Mouse (Mus musculus) megakaryocyte, embryonic 14.5 days (primary cell): ENCODE measurements around the gene Kifc5b. TPM values are rescaled to one million over a fixed set of nuclear protein-coding genes. Genes with fewer than 3 reads are reported as not detected.
A peak's percentile ranks its signal among the peaks of the same experiment; 100 is the strongest.
"Not testable (repeated sequence)": the region's sequence is repeated elsewhere in the genome, so short reads cannot be mapped to it uniquely, and the experiment has no call there.

Source experiments
- H3K27me3 ChIP-seq: replicated peaks from 2 replicates; pipeline ENCODE3; 2012; ENCODE audit warnings: inconsistent platforms
- H3K36me3 ChIP-seq: replicated peaks from 2 replicates; pipeline ENCODE3; 2012; ENCODE audit warnings: low read length, inconsistent platforms, mixed read lengths
- H3K4me1 ChIP-seq: 2 replicates; pipeline ENCODE4 v1.6.1; 2012; ENCODE audit warnings: inconsistent platforms
- H3K4me3 ChIP-seq: replicated peaks from 2 replicates; pipeline ENCODE3; 2012; ENCODE audit warnings: moderate library complexity, mild to moderate bottlenecking, inconsistent platforms
- H3K9me3 ChIP-seq: 2 replicates; pipeline ENCODE4 v1.6.1; 2012; ENCODE audit warnings: inconsistent platforms
- FLI1 ChIP-seq: IDR thresholded peaks from 2 replicates; pipeline ENCODE4 v1.6.1; 2012; ENCODE audit warnings: low read length, inconsistent platforms, mixed read lengths
- GATA1 ChIP-seq: IDR thresholded peaks from 3 replicates; pipeline ENCODE4 v1.6.1; 2012; ENCODE audit warnings: mixed read lengths, low read length, inconsistent platforms, borderline replicate concordance
- polyA plus RNA-seq: library from polyadenylated mRNA; stranded (reverse); fragments of >175 nt; gene quantifications from 2 replicates; pipeline ENCODE4 v1.2.3, GENCODE M21; 2012; ENCODE audit warnings: low replicate concordance; ENCODE audit not compliant: insufficient read depth

Kifc5b gene
- polyA plus RNA-seq, 1 experiment: 12.1 TPM

DNA sequence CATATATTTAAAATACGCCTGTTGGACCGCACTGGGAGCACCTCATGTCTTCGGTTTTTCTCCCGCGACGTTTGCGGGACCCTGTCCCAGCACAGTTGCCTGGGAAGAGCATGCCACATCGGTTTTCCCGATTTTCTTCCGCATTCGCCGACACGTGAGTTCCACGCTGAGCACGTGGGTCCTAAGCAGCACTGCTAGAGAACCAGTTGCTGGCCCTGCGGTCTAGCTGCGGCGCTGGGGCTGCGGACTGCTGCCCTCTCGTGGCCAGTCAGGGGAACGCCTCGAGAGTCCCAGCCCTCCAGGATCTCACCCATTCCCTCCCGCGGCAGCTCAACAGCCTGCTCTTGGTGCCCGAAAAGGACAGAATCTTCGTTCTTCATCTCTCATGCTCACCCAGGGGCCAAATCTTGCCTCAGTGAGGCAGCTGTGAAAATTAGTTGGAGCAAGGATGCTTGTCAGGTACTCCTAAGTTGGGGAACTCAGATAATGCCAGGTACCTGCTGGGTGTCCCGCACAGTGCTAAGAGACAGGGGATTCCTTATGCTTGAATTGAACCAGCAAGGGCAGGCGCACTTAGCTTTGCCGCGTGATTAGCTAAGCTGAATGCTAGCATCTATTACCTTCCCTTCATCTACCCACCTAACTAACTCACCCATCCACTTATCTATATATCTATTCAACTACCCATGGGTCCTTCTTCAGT, 30.7 kb upstream of the Kifc5b start:
- Histone ChIP-seq H3K9me3 (0 out of 2 replicates have a peak, but pooled peaks cover 3% of the 10 kb centered on the region), H3K4me1 (peaks cover 34% of the 10 kb centered on the region), H3K4me3 (peak overlapping the region; percentile 92), H3K27me3 (peaks cover 24% of the 10 kb centered on the region), H3K36me3 (peaks cover 12% of the 10 kb centered on the region)
- TF ChIP-seq FLI1 (no peak), GATA1 (no peak)

DNA sequence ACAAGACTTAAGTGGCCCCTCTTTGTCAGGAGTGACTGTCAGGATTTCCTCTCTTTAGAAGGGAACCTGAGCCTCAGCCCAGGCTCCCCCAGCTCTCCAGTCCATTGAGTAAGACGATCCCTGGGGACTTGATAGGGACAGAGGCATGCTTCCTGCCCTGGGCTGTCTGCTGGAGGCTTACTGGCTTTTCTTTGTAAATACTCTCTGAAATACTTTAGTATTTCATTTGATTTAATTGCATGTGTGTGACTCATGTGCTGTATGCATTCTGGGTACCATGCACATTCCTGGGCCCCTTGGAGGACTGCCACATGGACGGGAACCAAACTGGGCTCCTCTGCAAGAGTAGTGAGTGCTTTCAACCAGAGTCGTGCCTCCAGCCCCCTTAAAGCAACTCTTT, 29.0 kb upstream of the Kifc5b start:
- no peaks in the 10 kb centered on the region for H3K9me3 ChIP-seq
- H3K4me3 ChIP-seq: no peak overlapping the region
- no peak for TF ChIP-seq GATA1
- TF ChIP-seq FLI1: no peak
- H3K36me3 ChIP-seq: no peaks in the 10 kb centered on the region
- H3K4me1 ChIP-seq: peaks cover 39% of the 10 kb centered on the region
- peaks cover 38% of the 10 kb centered on the region for H3K27me3 ChIP-seq

- H3K4me3 ChIP-seq: peak overlapping the region; percentile 30
- TF ChIP-seq FLI1 (no peak), GATA1 (no peak)
- H3K9me3 ChIP-seq: peaks cover 11% of the 10 kb centered on the region
- peaks cover 30% of the 10 kb centered on the region for H3K4me1 ChIP-seq
- H3K36me3 ChIP-seq: no peaks in the 10 kb centered on the region
- peaks cover 54% of the 10 kb centered on the region for H3K27me3 ChIP-seq
Observed at GRCm38 (mm10) chr17:26892635-26893375, 24.1 kb upstream of the Kifc5b start.

DNA sequence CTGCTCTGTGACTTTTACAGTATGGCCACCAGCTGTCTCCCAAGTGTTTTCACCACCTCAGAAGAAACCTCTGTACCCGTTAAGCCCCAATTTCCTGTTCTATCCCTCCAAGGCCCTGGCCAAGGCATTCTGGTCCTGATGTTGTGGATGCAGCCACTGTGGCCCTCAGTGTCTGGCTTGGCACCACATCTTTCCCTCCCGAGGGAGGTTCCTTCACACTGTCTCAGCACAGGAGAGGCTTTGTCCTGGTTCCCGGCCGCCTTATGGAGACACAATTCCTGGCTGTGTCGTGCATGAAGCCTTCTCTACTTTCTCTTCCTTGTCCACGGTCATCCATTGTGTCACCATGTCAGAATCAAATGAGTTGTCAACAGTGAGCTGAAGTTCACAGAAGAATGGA, 23.4 kb upstream of the Kifc5b start:
- Histone ChIP-seq H3K36me3 (no peaks in the 10 kb centered on the region), H3K27me3 (peaks cover 47% of the 10 kb centered on the region), H3K4me3 (no peak overlapping the region), H3K4me1 (peaks cover 33% of the 10 kb centered on the region), H3K9me3 (peaks cover 11% of the 10 kb centered on the region)
- TF ChIP-seq GATA1: no peak
- TF ChIP-seq FLI1: no peak

- no peaks in the 10 kb centered on the region for H3K36me3 ChIP-seq
- no peak overlapping the region for H3K4me3 ChIP-seq
- peaks cover 33% of the 10 kb centered on the region for H3K4me1 ChIP-seq
- no peak for TF ChIP-seq GATA1
- TF ChIP-seq FLI1: no peak
- H3K27me3 ChIP-seq: peaks cover 49% of the 10 kb centered on the region
- H3K9me3 ChIP-seq: peaks cover 11% of the 10 kb centered on the region
Observed at GRCm38 (mm10) chr17:26894342-26894741, 22.5 kb upstream of the Kifc5b start.

- Histone ChIP-seq H3K4me3 (peak overlapping the region; percentile 38), H3K4me1 (peaks cover 33% of the 10 kb centered on the region), H3K27me3 (peaks cover 49% of the 10 kb centered on the region), H3K9me3 (peaks cover 20% of the 10 kb centered on the region), H3K36me3 (no peaks in the 10 kb centered on the region)
- TF ChIP-seq GATA1 (no peak), FLI1 (no peak)
Observed at GRCm38 (mm10) chr17:26895578-26895977, 21.3 kb upstream of the Kifc5b start.

DNA sequence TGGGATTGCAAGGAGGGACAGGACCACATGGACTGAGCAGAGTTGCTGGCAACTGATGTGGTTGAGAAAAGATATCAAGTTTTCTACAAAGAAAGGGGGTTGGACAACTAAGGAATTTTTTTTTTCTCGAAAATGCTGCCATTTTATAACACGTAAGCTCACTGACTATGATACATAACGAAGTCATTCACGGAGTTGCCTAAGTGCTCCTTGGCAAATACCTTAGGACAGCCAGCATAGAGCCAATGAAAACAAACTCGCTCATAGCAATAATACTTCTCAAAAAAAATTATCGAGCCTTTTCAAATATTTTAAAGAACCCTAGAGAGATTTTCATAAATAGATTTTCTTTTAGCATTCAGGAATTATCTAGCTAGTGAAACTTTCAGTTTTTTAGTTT, 16.0 kb upstream of the Kifc5b start:
- TF ChIP-seq GATA1 (no peak), FLI1 (no peak)
- Histone ChIP-seq H3K27me3 (peaks cover 16% of the 10 kb centered on the region), H3K36me3 (no peaks in the 10 kb centered on the region), H3K9me3 (peaks cover 15% of the 10 kb centered on the region), H3K4me1 (peaks cover 19% of the 10 kb centered on the region), H3K4me3 (no peak overlapping the region)

DNA sequence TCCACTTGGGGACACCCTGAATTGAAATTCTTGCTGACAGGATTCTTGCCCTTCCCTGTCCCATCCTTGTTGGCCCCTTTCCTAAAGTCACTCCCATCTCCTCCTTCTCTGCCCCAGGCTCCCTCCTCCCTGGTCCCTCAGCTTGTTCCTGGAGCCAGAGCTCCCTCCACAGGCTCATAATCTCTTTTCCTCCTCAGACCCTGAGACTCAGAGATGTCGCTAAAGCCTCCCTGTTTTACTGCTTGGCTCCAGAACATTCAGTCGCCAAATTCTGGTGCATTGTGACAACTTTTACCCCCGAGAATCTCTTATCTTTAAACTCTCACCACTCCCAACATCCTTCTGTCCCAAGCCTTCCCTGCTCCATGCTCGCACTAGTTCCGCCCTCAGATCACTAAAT, 12.6 kb upstream of the Kifc5b start:
- Histone ChIP-seq H3K4me1 (no peaks in the 10 kb centered on the region), H3K36me3 (no peaks in the 10 kb centered on the region), H3K4me3 (no peak overlapping the region), H3K27me3 (peaks cover 7% of the 10 kb centered on the region), H3K9me3 (peaks cover 40% of the 10 kb centered on the region)
- TF ChIP-seq GATA1 (no peak), FLI1 (no peak)

- not testable (repeated sequence) for H3K4me1 ChIP-seq, H3K27me3 ChIP-seq, H3K36me3 ChIP-seq, H3K4me3 ChIP-seq
- H3K9me3 ChIP-seq: peaks cover 31% of the 10 kb centered on the region
Observed at GRCm38 (mm10) chr17:26907506-26907905, 9.4 kb upstream of the Kifc5b start.

- H3K9me3 ChIP-seq: no peaks in the 10 kb centered on the region; the same call in 1 of the 2 replicates
- H3K27me3 ChIP-seq: no peaks in the 10 kb centered on the region
- TF ChIP-seq GATA1: no peak
- H3K36me3 ChIP-seq: peaks cover 3% of the 10 kb centered on the region
- peaks cover 25% of the 10 kb centered on the region for H3K4me1 ChIP-seq
- H3K4me3 ChIP-seq: no peak overlapping the region
Observed at GRCm38 (mm10) chr17:26915248-26915647, 1.6 kb upstream of the Kifc5b start.

GRCm38 (mm10) chr17:26917560-26917959, 669 bp downstream of the Kifc5b start:
- Histone ChIP-seq H3K36me3 (peaks cover 16% of the 10 kb centered on the region), H3K4me1 (peaks cover 28% of the 10 kb centered on the region), H3K4me3 (peak overlapping the region; percentile 94)
- not testable (repeated sequence) for H3K9me3 ChIP-seq, H3K27me3 ChIP-seq
